Mouse (Mus musculus) forebrain, embryonic 16.5 days (tissue): ENCODE measurements at regions not wholly inside any gene's neighbourhood (a gene's known extent, or its start where the extent isn't known, plus 50 kb on each side); places are given as distances from the start of the nearest gene placed in this dataset.

Experiments
- ATAC-seq: fragments of 200-750 bp; cut with Nextera tagmentation; 2 replicates; pipeline ENCODE4 v1.8.0; 2017; ENCODE audit warnings: mild to moderate bottlenecking, moderate library complexity
- H3K27ac ChIP-seq: fragments of 300-500 bp; sonication (generic); 2 replicates; pipeline ENCODE4 v1.5.1; 2014; ENCODE audit warnings: low read length, control low read depth
- H3K27me3 ChIP-seq: fragments of 300-500 bp; sonication (generic); replicated peaks from 2 replicates; pipeline ENCODE4 v1.6.1; 2014; ENCODE audit warnings: low read length; ENCODE audit not compliant: control insufficient read depth, insufficient read depth
- H3K36me3 ChIP-seq: fragments of 300-500 bp; sonication (generic); 2 replicates; pipeline ENCODE4 v1.6.1; 2014; ENCODE audit not compliant: control insufficient read depth, insufficient read depth
- H3K4me1 ChIP-seq: fragments of 300-500 bp; sonication (generic); replicated peaks from 2 replicates; pipeline ENCODE4 v1.6.1; 2014; ENCODE audit warnings: low read length; ENCODE audit not compliant: control insufficient read depth, insufficient read depth
- H3K4me2 ChIP-seq: fragments of 300-500 bp; sonication (generic); 2 replicates; pipeline ENCODE4 v1.6.1; 2014; ENCODE audit warnings: mild to moderate bottlenecking, low read length, control low read depth
- H3K4me3 ChIP-seq: fragments of 300-500 bp; sonication (generic); replicated peaks from 2 replicates; pipeline ENCODE4 v1.5.1; 2014; ENCODE audit warnings: mild to moderate bottlenecking, low read length, control low read depth
- H3K9ac ChIP-seq: fragments of 300-500 bp; sonication (generic); replicated peaks from 2 replicates; pipeline ENCODE4 v1.6.1; 2014; ENCODE audit warnings: low read depth, low read length, control low read depth
- H3K9me3 ChIP-seq: fragments of 300-500 bp; sonication (generic); 2 replicates; pipeline ENCODE4 v1.6.1; 2016; ENCODE audit warnings: low read length; ENCODE audit not compliant: control insufficient read depth
- WGBS: fragments of 180-500 bp; shearing (Covaris S2); extraction: QIAGEN DNeasy Blood & Tissue Kit; methylation state at CpG from one replicate; pipeline ENCODE4 v1.1.7; 2014; 5-methylcytosine and 5-hydroxymethylcytosine counted together

DNA sequence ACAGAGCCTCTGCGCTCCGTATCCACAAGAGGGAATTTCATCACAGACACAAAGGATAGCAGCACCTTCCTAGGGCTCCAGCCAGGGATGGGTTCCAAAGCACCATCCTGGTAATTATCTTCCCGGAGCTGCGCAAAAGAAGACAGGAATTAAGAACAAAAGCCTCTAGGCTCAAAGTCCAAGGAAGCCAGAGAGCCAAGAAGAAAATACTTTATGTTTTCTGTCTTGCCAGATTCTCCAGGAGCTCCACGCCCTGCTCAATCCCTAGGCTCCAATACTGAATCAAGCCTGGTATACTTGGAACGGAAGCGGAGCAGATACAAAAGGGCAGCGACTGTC lies 54.4 kb downstream of the Irf2bpl start:
- Histone ChIP-seq H3K4me2 (no peak overlapping the region), H3K9me3 (no peaks in the 10 kb centered on the region), H3K36me3 (no peaks in the 10 kb centered on the region), H3K27me3 (no peaks in the 10 kb centered on the region), H3K4me3 (no peak overlapping the region), H3K9ac (peak overlapping the region; percentile 5; the same call in 1 of the 2 replicates), H3K27ac (no peak overlapping the region), H3K4me1 (peaks cover 35% of the 10 kb centered on the region)
- WGBS, result 49% methylated on average over 8 of the region's 8 CpGs
- no peak for ATAC-seq

DNA sequence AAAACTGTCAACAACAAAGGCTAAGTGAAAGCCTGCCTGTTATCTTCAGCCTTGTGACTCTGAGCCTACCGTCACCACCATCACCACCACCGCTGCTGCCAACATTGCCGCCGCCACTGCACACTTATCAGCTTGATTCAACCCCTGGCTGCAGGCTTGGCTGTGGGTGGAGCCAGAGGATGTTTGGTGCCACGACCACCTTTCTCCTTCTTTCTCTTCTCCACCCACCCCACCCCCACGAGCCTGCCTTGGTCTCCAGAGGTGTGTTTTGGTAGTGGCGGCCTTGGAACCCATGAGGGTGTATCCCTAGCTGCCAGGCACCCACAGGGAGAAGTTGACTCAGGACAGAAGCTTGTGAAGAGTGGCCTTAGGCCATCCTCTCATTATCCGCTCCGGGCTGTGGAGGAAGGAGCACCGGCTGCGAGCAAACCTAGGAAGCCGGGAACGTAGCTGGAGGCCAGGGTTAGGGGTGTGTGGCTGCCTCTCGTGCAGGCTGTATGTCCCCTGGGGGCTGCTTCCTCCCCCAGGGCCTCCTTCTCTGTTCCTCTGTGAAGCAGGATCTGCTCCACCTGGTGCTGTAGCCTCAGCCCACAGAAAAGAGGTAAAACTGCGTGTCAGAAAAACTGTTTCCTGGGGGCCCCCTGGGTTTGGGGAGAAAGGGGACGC lies 54.9 kb downstream of the Irf2bpl start:
- Histone ChIP-seq H3K9ac (no peak overlapping the region; the same call in 1 of the 2 replicates), H3K27me3 (no peaks in the 10 kb centered on the region), H3K27ac (no peak overlapping the region), H3K9me3 (no peaks in the 10 kb centered on the region), H3K36me3 (no peaks in the 10 kb centered on the region), H3K4me2 (no peak overlapping the region), H3K4me1 (peaks cover 40% of the 10 kb centered on the region), H3K4me3 (no peak overlapping the region)
- WGBS, result 61% methylated on average over 16 of the region's 16 CpGs
- ATAC-seq, result no peak

DNA sequence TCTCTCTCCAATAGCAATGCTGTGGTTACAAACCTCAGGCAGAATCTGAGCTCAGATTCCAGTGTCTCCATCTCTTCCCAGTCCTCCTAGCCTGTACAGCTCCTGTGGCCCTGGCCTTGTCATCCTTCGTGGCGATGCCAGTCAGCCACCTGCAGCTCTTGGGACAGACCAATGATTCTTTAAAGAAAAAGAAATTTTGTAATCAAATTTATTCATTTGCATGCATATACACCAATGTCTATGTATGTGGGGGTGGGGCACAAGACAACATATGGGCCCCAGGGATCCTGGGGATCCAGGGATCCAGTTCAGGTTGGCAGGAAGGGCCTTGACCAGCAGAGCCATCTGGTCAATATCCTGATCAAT lies 57.4 kb downstream of the Irf2bpl start:
- peaks cover 52% of the 10 kb centered on the region for H3K4me1 ChIP-seq
- no peak overlapping the region for H3K4me3 ChIP-seq
- no peaks in the 10 kb centered on the region for H3K27me3 ChIP-seq
- ATAC-seq, result no peak
- no peak overlapping the region for H3K4me2 ChIP-seq
- WGBS, result 82% methylated on average over 2 of the region's 2 CpGs
- H3K27ac ChIP-seq, result peak overlapping the region; percentile 48
- H3K9me3 ChIP-seq, result no peaks in the 10 kb centered on the region
- H3K9ac ChIP-seq, result no peak overlapping the region
- H3K36me3 ChIP-seq, result no peaks in the 10 kb centered on the region

DNA sequence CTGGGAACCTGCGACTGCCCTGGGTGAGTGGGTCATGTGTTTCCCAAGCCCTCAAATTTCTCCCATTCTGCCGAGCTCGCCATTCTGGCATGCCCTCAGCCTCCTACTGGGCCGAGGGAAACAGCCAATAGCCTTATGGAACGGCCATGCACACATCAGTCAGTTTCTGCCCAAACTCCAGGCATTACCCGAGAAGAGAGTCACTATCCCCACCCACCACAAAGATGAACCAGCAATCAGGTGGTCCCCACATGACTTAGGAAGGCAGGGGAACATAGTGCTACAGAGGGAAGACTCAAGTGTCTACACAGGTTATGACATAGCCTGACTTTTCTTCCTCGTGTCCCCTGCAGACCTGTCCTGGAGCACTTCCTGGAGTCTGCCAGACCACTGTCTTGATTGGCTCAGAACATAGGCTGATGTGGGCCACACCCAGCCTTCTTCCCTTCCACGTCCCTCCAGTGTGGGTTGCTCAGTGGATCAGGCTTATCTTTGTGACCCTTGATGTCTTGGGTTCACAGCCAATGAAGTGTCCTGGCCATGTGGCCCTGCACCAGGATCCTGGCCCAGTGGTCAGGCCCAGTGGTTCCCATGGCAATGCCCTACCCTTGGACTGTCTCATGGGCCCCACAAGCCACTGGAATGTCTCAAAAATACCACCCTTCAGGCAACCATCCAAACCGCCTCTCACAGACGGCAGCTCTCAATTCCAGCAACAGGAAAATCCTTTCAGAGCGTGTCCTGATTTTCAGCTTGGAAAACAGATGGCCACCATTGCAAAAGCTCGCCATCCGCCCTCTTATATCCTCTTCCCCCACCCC lies 58.0 kb downstream of the Irf2bpl start:
- peaks cover 51% of the 10 kb centered on the region for H3K4me1 ChIP-seq
- no peak for ATAC-seq
- H3K27ac ChIP-seq, result peak overlapping the region; percentile 48
- no peak overlapping the region for H3K4me3 ChIP-seq
- H3K9me3 ChIP-seq, result no peaks in the 10 kb centered on the region
- no peak overlapping the region for H3K9ac ChIP-seq
- WGBS, result 37% methylated on average over 13 of the region's 13 CpGs
- H3K27me3 ChIP-seq, result no peaks in the 10 kb centered on the region
- no peak overlapping the region for H3K4me2 ChIP-seq
- no peaks in the 10 kb centered on the region for H3K36me3 ChIP-seq

DNA sequence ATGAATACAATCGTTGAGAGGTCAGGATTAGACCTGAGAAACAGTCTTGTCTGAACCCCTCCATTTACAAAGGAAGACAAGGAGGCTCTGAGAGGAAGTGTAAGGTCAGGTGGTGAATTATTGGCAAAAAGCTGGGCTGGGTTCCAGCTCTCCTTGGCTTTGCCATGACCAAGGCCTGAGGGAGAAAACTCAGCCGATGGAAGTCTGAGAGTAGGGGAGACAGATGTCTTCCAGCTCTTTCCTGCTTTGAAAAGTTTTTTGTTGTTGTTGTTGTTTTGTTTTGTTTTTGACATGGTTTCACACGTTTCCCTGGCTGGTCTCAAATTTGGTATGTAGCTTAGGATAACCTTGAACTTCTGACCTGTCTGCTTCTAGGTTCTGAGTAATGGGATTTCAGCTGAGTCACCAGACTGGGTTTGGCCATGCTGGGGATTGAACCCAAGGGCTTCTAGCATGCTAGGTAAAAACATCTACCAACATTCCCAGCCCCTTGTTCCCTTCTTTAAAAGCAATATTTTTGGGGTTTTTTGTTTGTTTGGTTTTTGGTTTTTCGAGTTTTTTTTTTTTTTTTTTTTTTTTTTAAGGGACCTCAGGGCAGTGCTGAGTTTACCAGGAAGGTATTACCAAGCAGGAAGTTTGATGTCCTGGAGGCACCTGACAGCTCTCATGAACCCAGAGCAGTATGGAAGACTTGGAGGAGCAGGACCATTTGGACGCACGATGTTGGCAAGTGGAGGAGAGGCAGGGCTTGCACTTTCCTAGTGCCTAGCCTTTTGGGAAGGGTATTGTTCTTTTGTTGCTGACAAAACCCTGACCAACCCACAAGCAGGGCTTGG lies 58.8 kb downstream of the Irf2bpl start:
- H3K27me3 ChIP-seq, result no peaks in the 10 kb centered on the region
- H3K9me3 ChIP-seq, result no peaks in the 10 kb centered on the region
- peaks cover 53% of the 10 kb centered on the region for H3K4me1 ChIP-seq
- no peaks in the 10 kb centered on the region for H3K36me3 ChIP-seq
- H3K4me3 ChIP-seq, result no peak overlapping the region
- no peak overlapping the region for H3K9ac ChIP-seq
- ATAC-seq, result no peak
- 24% methylated on average over 6 of the region's 6 CpGs for WGBS
- peak overlapping the region; percentile 99 for H3K27ac ChIP-seq
- H3K4me2 ChIP-seq, result no peak overlapping the region

DNA sequence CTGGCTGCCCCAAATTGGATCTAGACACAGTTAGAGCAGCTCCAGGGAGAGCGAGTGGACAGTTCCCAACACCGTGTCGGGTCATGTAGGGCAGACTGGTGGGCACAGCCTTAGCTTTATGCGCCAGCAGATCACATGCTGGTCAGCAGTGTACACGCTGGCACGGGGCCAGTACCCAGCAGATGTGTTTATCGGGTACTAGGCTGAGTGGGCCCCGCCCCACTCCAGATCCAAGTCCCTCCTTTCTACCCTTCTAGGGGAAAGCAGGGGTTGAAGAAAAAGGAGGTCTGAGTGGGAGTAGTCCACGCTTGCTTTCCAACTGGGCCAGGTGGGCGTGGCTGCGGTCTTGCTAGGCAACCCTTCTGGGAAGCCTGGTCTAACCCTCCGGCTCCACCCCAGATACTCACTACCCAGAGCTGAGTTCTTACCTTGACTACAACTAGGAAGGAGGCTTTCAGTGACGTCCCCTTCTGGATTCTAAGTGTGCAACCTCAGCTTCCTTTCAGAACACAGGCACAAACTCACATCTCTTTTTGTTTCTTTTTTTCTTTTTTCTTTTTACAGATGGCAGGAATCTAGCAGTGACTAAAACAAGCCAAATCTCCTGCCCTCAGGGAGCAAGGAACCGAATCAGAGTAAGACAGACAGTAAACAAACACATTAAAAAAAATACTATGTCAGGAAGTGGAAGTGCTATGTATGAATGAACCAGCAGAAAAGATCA lies 59.6 kb downstream of the Irf2bpl start:
- peaks cover 53% of the 10 kb centered on the region for H3K4me1 ChIP-seq
- no peak overlapping the region for H3K4me3 ChIP-seq
- no peaks in the 10 kb centered on the region for H3K36me3 ChIP-seq
- H3K9me3 ChIP-seq, result no peaks in the 10 kb centered on the region
- peak overlapping the region; percentile 49 for H3K4me2 ChIP-seq
- peak; percentile 19 for ATAC-seq
- no peaks in the 10 kb centered on the region for H3K27me3 ChIP-seq
- peak overlapping the region; percentile 30; the same call in 1 of the 2 replicates for H3K9ac ChIP-seq
- H3K27ac ChIP-seq, result peak overlapping the region; percentile 99
- WGBS, result 1% methylated on average over 14 of the region's 14 CpGs

DNA sequence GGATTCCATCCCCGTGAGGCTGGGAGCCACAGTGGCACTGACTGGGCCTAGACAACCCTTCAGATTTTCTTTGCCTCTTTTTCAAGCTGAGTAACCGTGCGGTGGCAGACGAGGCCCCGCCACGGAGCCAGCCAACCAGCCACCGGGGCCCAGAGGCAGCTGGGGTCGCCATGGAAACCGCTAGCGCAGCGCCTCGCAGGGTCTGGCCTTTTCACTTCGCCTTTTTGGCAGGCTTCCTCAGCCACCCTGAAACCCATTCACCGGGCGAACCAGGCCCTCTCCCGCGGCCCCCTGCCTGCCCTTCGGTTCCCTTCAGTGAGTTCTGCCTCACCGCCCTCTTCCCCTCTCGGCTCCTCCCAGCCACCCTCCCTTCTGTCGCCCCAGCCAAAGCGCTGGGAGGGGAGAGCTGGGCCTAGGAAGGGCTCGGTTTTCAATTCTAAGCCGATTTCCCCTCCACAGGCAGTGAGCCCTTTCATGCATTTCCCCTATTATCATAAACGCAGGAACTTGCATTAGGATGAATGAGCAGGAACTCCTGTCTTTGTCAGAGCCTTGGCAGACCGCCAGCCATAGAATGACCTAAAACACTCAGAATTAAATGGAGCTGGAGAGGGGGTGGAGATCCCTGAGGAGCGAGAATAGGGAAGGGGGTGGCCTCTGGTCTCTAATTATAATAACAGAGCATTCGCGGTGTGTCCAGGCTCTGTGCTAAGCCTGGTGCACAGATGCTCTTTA lies 60.6 kb downstream of the Irf2bpl start:
- H3K27ac ChIP-seq, result peak overlapping the region; percentile 99
- H3K27me3 ChIP-seq, result no peaks in the 10 kb centered on the region
- WGBS, result 0% methylated on average over 29 of the region's 29 CpGs
- no peaks in the 10 kb centered on the region for H3K9me3 ChIP-seq
- peak overlapping the region; percentile 23 for H3K4me3 ChIP-seq
- peak; percentile 91 for ATAC-seq
- H3K9ac ChIP-seq, result peak overlapping the region; percentile 56
- H3K36me3 ChIP-seq, result no peaks in the 10 kb centered on the region
- peaks cover 53% of the 10 kb centered on the region for H3K4me1 ChIP-seq
- peak overlapping the region; percentile 49 for H3K4me2 ChIP-seq

DNA sequence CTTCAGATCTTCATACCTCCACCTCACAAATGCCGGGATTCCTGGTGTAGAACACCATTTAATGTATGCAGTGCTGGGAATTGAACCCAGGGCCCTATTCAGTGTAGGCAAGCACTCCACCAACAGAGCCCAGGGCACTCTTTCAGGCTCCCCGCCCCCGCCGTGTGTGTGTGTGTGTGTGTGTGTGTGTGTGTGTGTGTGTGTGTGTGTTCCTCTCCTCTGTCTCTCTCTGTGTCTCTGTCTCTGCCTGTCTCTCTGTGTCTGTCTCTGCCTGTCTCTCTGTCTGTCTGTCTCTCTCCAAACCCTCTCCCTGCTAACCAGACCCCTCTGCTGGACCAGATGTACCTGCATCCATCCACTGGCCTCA lies 61.1 kb downstream of the Irf2bpl start:
- Histone ChIP-seq H3K27me3 (no peaks in the 10 kb centered on the region), H3K9ac (peak overlapping the region; percentile 56), H3K27ac (peak overlapping the region; percentile 99), H3K4me2 (peak overlapping the region; percentile 49), H3K36me3 (no peaks in the 10 kb centered on the region), H3K4me3 (peak overlapping the region; percentile 23), H3K9me3 (no peaks in the 10 kb centered on the region), H3K4me1 (peaks cover 53% of the 10 kb centered on the region)
- ATAC-seq, result no peak
- 13% methylated on average over 4 of the region's 4 CpGs for WGBS
